Mouse (Mus musculus) CH12.LX (cell line): ENCODE measurements around the gene Fgfr2. TPM values are rescaled to one million over a fixed set of nuclear protein-coding genes. Genes with fewer than 3 reads are reported as not detected.
A peak's percentile ranks its signal among the peaks of the same experiment; 100 is the strongest.

Experiments used
- DNase-seq: peaks from one replicate; pipeline ENCODE4 v3.0.0-alpha.2; 2013; ENCODE audit errors: extremely low read depth
- H3K27ac ChIP-seq: 2 replicates; pipeline ENCODE4 v1.5.1; 2012; ENCODE audit warnings: low read depth, mild to moderate bottlenecking, control low read depth, moderate library complexity; ENCODE audit not compliant: insufficient read depth
- H3K27me3 ChIP-seq: replicated peaks from 2 replicates; pipeline ENCODE3; 2012; ENCODE audit warnings: inconsistent platforms
- H3K36me3 ChIP-seq, 2 experiments: replicated peaks in 1 of 2; 2 replicates each; pipeline versions ENCODE3 to v1.6.1; 2012; ENCODE audit warnings: inconsistent platforms in 1 of 2, low read length in 1 of 2, mild to moderate bottlenecking in 1 of 2, mixed read lengths in 1 of 2, moderate library complexity in 1 of 2; ENCODE audit not compliant: control insufficient read depth in 1 of 2, insufficient read depth in 1 of 2
- H3K4me1 ChIP-seq, 2 experiments: 2 replicates each; pipeline ENCODE4 v1.6.1; 2012; ENCODE audit warnings: inconsistent platforms in 1 of 2, moderate library complexity in 1 of 2; ENCODE audit not compliant: insufficient read depth in 2 of 2, control insufficient read depth in 1 of 2
- H3K4me2 ChIP-seq: 2 replicates; pipeline ENCODE4 v1.6.1; 2012; ENCODE audit warnings: low read depth, mild to moderate bottlenecking, control low read depth; ENCODE audit not compliant: poor library complexity, insufficient read depth, severe bottlenecking
- H3K4me3 ChIP-seq, 3 experiments: fragments of 150-350 bp in 1 of 3; sonication (generic) in 1 of 3; replicated peaks in 1 of 3; 2 replicates each; pipeline versions ENCODE3 to v1.5.1; 2011 to 2012; ENCODE audit warnings: low read depth in 2 of 3, low read length in 2 of 3, mild to moderate bottlenecking in 2 of 3, moderate library complexity in 2 of 3, control low read depth in 1 of 3, improper control_type of control experiment in 1 of 3, inconsistent platforms in 1 of 3, mixed read lengths in 1 of 3; ENCODE audit not compliant: poor library complexity in 1 of 3
- H3K79me2 ChIP-seq: replicated peaks from 2 replicates; pipeline ENCODE4 v1.6.1; 2012; ENCODE audit warnings: mild to moderate bottlenecking, moderate library complexity; ENCODE audit not compliant: control insufficient read depth, poor library complexity, insufficient read depth, severe bottlenecking; ENCODE audit errors: extremely low read depth
- H3K9ac ChIP-seq: 2 replicates; pipeline ENCODE4 v1.6.1; 2012; ENCODE audit warnings: low read depth, mild to moderate bottlenecking, control low read depth, moderate library complexity; ENCODE audit not compliant: insufficient read depth
- H3K9me3 ChIP-seq: replicated peaks from 2 replicates; pipeline ENCODE3; 2012; ENCODE audit warnings: low read length, inconsistent platforms, mixed read lengths
- BHLHE40 ChIP-seq: IDR thresholded peaks from 2 replicates; pipeline ENCODE4 v1.6.1; 2011; ENCODE audit warnings: mild to moderate bottlenecking, low read depth, low read length, improper control_type of control experiment
- CHD2 ChIP-seq: IDR thresholded peaks from 2 replicates; pipeline ENCODE4 v1.6.1; 2011; ENCODE audit warnings: low read length, improper control_type of control experiment
- CTCF ChIP-seq, 2 experiments: IDR thresholded peaks in 1 of 2; conservative IDR thresholded peaks in 1 of 2; 2 replicates each; pipeline ENCODE4 v1.5.1; 2011 to 2012; ENCODE audit warnings: low read depth in 2 of 2, low read length in 2 of 2, improper control_type of control experiment in 1 of 2, inconsistent platforms in 1 of 2, mild to moderate bottlenecking in 1 of 2, moderate library complexity in 1 of 2
- ELF1 ChIP-seq: IDR thresholded peaks from 2 replicates; pipeline ENCODE4 v1.6.1; 2014; ENCODE audit warnings: low read depth, mild to moderate bottlenecking, inconsistent platforms, low read length, improper control_type of control experiment
- EP300 ChIP-seq: IDR thresholded peaks from 2 replicates; pipeline ENCODE4 v1.6.1; 2011; ENCODE audit warnings: low read length, improper control_type of control experiment
- GABPA ChIP-seq: IDR thresholded peaks from 2 replicates; pipeline ENCODE4 v1.6.1; 2012; ENCODE audit warnings: low read depth, low read length, improper control_type of control experiment, inconsistent platforms; ENCODE audit not compliant: insufficient replicate concordance
- HCFC1 ChIP-seq: IDR thresholded peaks from 2 replicates; pipeline ENCODE4 v1.6.1; 2012; ENCODE audit warnings: low read depth, mild to moderate bottlenecking, inconsistent platforms, low read length, improper control_type of control experiment
- MAZ ChIP-seq: IDR thresholded peaks from 2 replicates; pipeline ENCODE4 v1.6.1; 2012; ENCODE audit warnings: low read depth, mild to moderate bottlenecking, inconsistent platforms, low read length, improper control_type of control experiment, moderate library complexity
- RAD21 ChIP-seq: IDR thresholded peaks from 2 replicates; pipeline ENCODE4 v1.6.1; 2011; ENCODE audit warnings: low read depth, mild to moderate bottlenecking, low read length, improper control_type of control experiment, moderate library complexity
- RCOR1 ChIP-seq: conservative IDR thresholded peaks from 2 replicates; pipeline ENCODE4 v1.6.1; 2012; ENCODE audit warnings: low read depth, mild to moderate bottlenecking, inconsistent platforms, low read length, improper control_type of control experiment
- SIN3A ChIP-seq: IDR thresholded peaks from 2 replicates; pipeline ENCODE4 v1.6.1; 2012; ENCODE audit warnings: low read length, improper control_type of control experiment, inconsistent platforms
- SMC3 ChIP-seq: IDR thresholded peaks from 2 replicates; pipeline ENCODE4 v1.6.1; 2011; ENCODE audit warnings: low read depth, low read length, improper control_type of control experiment
- TBP ChIP-seq: conservative IDR thresholded peaks from 2 replicates; pipeline ENCODE4 v1.6.1; 2011; ENCODE audit warnings: low read depth, low read length, improper control_type of control experiment
- ZKSCAN1 ChIP-seq: IDR thresholded peaks from 2 replicates; pipeline ENCODE4 v1.6.1; 2012; ENCODE audit warnings: low read depth, inconsistent platforms, low read length, improper control_type of control experiment, borderline replicate concordance
- ZMIZ1 ChIP-seq: IDR thresholded peaks from 2 replicates; pipeline ENCODE4 v1.6.1; 2012; ENCODE audit warnings: low read depth, mild to moderate bottlenecking, inconsistent platforms, low read length, improper control_type of control experiment
- ZNF384 ChIP-seq: IDR thresholded peaks from 2 replicates; pipeline ENCODE4 v1.6.1; 2012; ENCODE audit warnings: low read depth, low read length, improper control_type of control experiment, inconsistent platforms
- dilution Hi-C: fragments of 300-500 bp; cut with MboI; formaldehyde crosslinking; loops from 2 replicates; pipeline ENCODE4 v1.14.3; 2020; ENCODE audit warnings: low sequenced_read_pairs; ENCODE audit not compliant: extremely low pct_unique_long_range_greater_than_20kb, extremely low pct_ligation_motif_present
- in situ Hi-C: fragments of 300-500 bp; cut with MboI; formaldehyde crosslinking; loops from 3 replicates; pipeline ENCODE4 v1.14.3; 2019; ENCODE audit warnings: low sequenced_read_pairs, low pct_ligation_motif_present, low pct_unique_long_range_greater_than_20kb, mixed read lengths
- polyA plus RNA-seq: library from polyadenylated mRNA; unstranded; fragments of >175 nt; gene quantifications from 2 replicates; pipeline ENCODE4 v1.2.1, GENCODE M21; 2012; ENCODE audit warnings: low read depth; ENCODE audit not compliant: insufficient read length
- total RNA-seq, 2 experiments: library from RNA; depleted of rRNA; stranded (reverse); fragments of 300-350 nt in 1 of 2; fragments of >200 nt in 1 of 2; gene quantifications; 2 replicates each; pipeline ENCODE4 v1.2.3; 2012 to 2014

Gene Fgfr2
- total and polyA plus RNA-seq, 3 experiments, result not detected

DNA sequence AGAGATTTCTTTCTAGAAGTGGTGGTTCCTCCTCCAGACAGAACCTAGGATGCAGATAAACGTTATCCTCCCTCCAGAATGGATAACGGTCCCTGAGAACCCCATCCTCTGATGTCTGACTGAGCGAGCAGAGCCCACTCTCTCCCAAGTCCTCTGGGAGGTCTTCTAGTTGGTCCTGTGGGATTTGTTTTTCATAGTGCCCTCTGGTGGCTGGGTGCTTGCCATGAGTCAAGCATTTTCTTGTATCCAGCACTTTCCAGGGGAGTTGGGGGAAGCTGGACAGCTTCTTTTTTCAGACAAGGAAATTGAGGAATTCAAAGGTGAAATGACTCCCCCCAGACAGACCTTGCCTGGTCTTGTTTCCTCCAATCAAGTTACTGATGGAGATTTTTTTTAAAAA lies 651.8 kb downstream of the Fgfr2 start:
- TF ChIP-seq GABPA (no peak), RAD21 (peak; percentile 34), CTCF (conservative IDR thresholded peaks at IDR 0.05 in 1 of 2, IDR thresholded peaks at IDR 0.05 in 1 of 2; ENCODE audit: low read depth in 2 of 2, low read length in 2 of 2) (peak; percentile 17 to 65; a peak in 2 of 4 replicates), SMC3 (peak; percentile 76), BHLHE40 (no peak)
- Histone ChIP-seq H3K4me3 (no peak overlapping the region), H3K9me3 (no peaks in the 10 kb centered on the region), H3K27me3 (peaks cover 96% of the 10 kb centered on the region), H3K36me3 (no peaks in the 10 kb centered on the region), H3K4me1 (no peaks in the 10 kb centered on the region), H3K79me2 (no peaks in the 10 kb centered on the region), H3K4me2 (no peak overlapping the region), H3K9ac (no peak overlapping the region), H3K27ac (no peak overlapping the region)
- in situ Hi-C loops, result loop anchor here (5.0 kb wide), 1 partner anchor 244 kb away; no protein-coding TSS in a partner anchor
- DNase-seq, result peak; percentile 12
- dilution Hi-C loops, result no loop called here

DNA sequence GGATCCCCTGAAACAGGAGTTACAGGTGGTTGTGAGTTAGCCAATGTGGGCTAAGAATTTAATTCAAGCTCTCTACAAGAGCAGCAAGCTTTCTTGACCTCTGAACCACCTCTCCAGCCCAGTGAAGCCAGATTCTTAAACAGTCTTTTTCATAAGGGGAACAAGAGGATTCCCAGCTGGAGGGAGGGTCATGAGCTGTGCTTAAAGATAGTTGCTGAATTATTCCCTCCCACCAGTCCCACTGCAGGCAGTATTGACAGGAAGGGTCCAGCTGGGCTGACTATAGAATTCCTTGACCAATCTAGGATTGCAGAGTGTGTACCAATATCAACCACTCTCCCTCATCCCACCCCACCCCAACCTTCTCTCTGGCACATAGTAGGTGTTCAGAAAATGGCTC lies 654.8 kb downstream of the Fgfr2 start:
- Histone ChIP-seq H3K27ac (no peak overlapping the region), H3K4me2 (no peak overlapping the region), H3K4me3 (no peak overlapping the region), H3K79me2 (no peaks in the 10 kb centered on the region), H3K4me1 (no peaks in the 10 kb centered on the region), H3K9me3 (no peaks in the 10 kb centered on the region), H3K27me3 (peaks cover 96% of the 10 kb centered on the region), H3K9ac (no peak overlapping the region), H3K36me3 (no peaks in the 10 kb centered on the region)
- TF ChIP-seq ZNF384, result no peak
- no peak for TF ChIP-seq RAD21
- no peak for TF ChIP-seq SIN3A
- TF ChIP-seq ELF1, result no peak
- no peak for TF ChIP-seq EP300
- no peak for TF ChIP-seq MAZ
- TF ChIP-seq ZMIZ1, result no peak
- dilution Hi-C loops (no loop called here), in situ Hi-C loops (no loop called here)
- no peak for DNase-seq

DNA sequence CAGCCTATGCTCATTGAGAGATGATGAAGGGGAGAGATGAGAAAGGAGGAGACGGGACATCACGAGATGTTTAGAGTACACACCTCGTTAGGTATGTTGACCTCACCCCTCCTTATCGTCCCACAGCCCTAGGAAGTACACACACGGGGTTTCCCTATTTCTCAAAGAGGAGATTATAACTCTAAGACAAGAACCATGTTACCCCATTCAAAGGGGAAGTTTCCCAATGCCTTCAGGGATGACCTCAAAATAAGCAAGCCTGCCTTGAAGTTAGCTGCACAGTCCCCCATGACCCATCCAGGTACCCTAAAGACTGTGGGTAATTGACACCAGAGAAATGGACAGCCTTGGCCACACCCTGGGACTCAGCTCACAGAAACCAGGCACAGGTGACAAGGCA lies 657.3 kb downstream of the Fgfr2 start:
- no peak for DNase-seq
- Histone ChIP-seq H3K9ac (no peak overlapping the region), H3K27ac (no peak overlapping the region), H3K27me3 (peaks cover 94% of the 10 kb centered on the region), H3K9me3 (no peaks in the 10 kb centered on the region), H3K4me1 (no peaks in the 10 kb centered on the region), H3K79me2 (no peaks in the 10 kb centered on the region), H3K4me2 (no peak overlapping the region), H3K36me3 (no peaks in the 10 kb centered on the region), H3K4me3 (no peak overlapping the region)
- dilution Hi-C loops (no loop called here), in situ Hi-C loops (no loop called here)
- TF ChIP-seq TBP (no peak), SIN3A (no peak), HCFC1 (no peak), ZKSCAN1 (no peak), MAZ (no peak), CHD2 (no peak), RCOR1 (no peak)
